Mouse (Mus musculus) spleen, adult 2 months (tissue): ENCODE measurements around the gene Vamp2.

Source experiments
- CTCF ChIP-seq: fragments of 200-500 bp; IDR thresholded peaks from 2 replicates; pipeline ENCODE4 v1.5.1; 2011; ENCODE audit warnings: mild to moderate bottlenecking, inconsistent platforms; ENCODE audit not compliant: insufficient read depth, insufficient read length, insufficient replicate concordance; ENCODE audit errors: extremely low read depth
- POLR2A ChIP-seq: fragments of 200-500 bp; IDR thresholded peaks from 2 replicates; pipeline ENCODE4 v1.6.1; 2011; ENCODE audit warnings: low read depth, low read length, inconsistent platforms

DNA sequence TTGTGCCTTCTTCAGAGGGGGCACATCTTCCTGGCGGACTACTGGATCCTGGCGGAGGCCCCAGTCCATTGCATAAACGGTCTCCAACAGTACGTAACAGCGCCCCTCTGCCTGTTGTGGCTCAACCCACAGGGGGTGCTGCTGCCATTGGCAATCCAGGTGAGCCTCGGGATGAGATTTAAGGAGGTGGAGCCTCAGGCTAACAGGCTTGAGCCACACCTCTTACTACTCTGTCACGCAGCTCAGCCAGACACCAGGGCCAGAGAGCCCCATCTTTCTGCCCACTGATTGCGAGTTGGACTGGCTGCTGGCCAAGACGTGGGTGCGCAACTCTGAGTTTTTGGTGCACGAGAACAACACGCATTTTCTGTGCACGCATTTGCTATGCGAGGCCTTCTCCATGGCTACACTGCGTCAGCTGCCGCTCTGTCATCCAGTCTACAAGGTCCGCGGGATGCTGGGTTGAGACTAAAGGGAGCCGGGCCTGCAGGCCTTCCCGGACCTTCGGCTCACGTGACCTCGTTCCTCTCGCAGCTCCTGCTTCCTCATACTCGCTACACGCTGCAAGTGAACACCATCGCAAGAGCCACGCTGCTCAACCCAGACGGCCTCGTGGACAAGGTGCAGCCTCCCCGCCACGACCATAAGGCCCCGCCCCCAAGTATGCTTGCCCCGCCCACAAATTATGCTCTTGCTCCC lies 45.8 kb downstream of the Vamp2 start:
- TF ChIP-seq POLR2A (no peak), CTCF (no peak)
